Mouse (Mus musculus) heart, adult 2 months (tissue): Measurements from ENCODE around the gene Pelo. TPM values are rescaled to one million over a fixed set of nuclear protein-coding genes. Genes with fewer than 3 reads are reported as not detected.

ENCODE experiments used
- DNase-seq, 2 experiments: peaks; one replicate each; pipeline ENCODE4 v3.0.0; 2021
- H3K27ac ChIP-seq: fragments of 200-600 bp; 2 replicates; pipeline ENCODE4 v1.8.1; 2022
- H3K27me3 ChIP-seq: fragments of 200-500 bp; 2 replicates; pipeline ENCODE4 v1.6.1; 2012; ENCODE audit warnings: mild to moderate bottlenecking, low read length, inconsistent platforms, mixed read lengths; ENCODE audit not compliant: control insufficient read depth, insufficient read depth
- H3K36me3 ChIP-seq: fragments of 200-500 bp; 2 replicates; pipeline ENCODE4 v1.6.1; 2012; ENCODE audit warnings: low read length, inconsistent platforms; ENCODE audit not compliant: control insufficient read depth, insufficient read depth
- H3K4me1 ChIP-seq: fragments of 200-500 bp; 2 replicates; pipeline ENCODE4 v1.6.1; 2011; ENCODE audit warnings: low read length; ENCODE audit not compliant: control insufficient read depth, insufficient read depth
- H3K4me3 ChIP-seq: fragments of 200-600 bp; 2 replicates; pipeline ENCODE4 v1.8.1; 2022
- H3K79me2 ChIP-seq: fragments of 200-500 bp; replicated peaks from 2 replicates; pipeline ENCODE4 v1.6.1; 2012; ENCODE audit warnings: mild to moderate bottlenecking, inconsistent platforms, low read length, moderate library complexity, mixed read lengths; ENCODE audit not compliant: control insufficient read depth, insufficient read depth
- H3K9ac ChIP-seq: fragments of 200-500 bp; 2 replicates; pipeline ENCODE4 v1.6.1; 2012; ENCODE audit warnings: low read depth, mild to moderate bottlenecking, control low read depth, inconsistent platforms, low read length, mixed read lengths
- CTCF ChIP-seq: fragments of 200-600 bp; IDR thresholded peaks from 2 replicates; pipeline ENCODE4 v1.8.1; 2022; ENCODE audit warnings: antibody characterized with exemption, mild to moderate bottlenecking, moderate library complexity
- EP300 ChIP-seq: fragments of 200-500 bp; IDR thresholded peaks from 2 replicates; pipeline ENCODE4 v1.6.1; 2011; ENCODE audit warnings: low read depth, low read length, control low read depth; ENCODE audit not compliant: insufficient read depth
- POLR2A ChIP-seq: fragments of 200-500 bp; IDR thresholded peaks from 2 replicates; pipeline ENCODE4 v1.6.1; 2011; ENCODE audit warnings: mild to moderate bottlenecking, low read depth, low read length, control low read depth; ENCODE audit not compliant: insufficient read depth
- WGBS: fragments of 180-500 bp; shearing (Covaris S2); methylation state at CpG from one replicate; pipeline ENCODE4 v1.1.7; 2018; 5-methylcytosine and 5-hydroxymethylcytosine counted together
- intact Hi-C: fragments of 180-260 bp; cut with DNase I; formaldehyde crosslinking; loops from one replicate; pipeline ENCODE4 v1.15.1; 2025
- polyA plus RNA-seq: library from polyadenylated mRNA; depleted of rRNA; stranded (reverse); fragments of >200 nt; gene quantifications from 2 replicates; pipeline ENCODE4 v1.2.3, GENCODE M21; 2012
- total RNA-seq, 2 experiments: library from RNA; stranded (reverse); gene quantifications; 2 replicates each; pipeline ENCODE4 v1.2.3; 2021

Pelo gene
- total and polyA plus RNA-seq, 3 experiments: 15.6 to 18.0 (median 16.1) TPM

DNA sequence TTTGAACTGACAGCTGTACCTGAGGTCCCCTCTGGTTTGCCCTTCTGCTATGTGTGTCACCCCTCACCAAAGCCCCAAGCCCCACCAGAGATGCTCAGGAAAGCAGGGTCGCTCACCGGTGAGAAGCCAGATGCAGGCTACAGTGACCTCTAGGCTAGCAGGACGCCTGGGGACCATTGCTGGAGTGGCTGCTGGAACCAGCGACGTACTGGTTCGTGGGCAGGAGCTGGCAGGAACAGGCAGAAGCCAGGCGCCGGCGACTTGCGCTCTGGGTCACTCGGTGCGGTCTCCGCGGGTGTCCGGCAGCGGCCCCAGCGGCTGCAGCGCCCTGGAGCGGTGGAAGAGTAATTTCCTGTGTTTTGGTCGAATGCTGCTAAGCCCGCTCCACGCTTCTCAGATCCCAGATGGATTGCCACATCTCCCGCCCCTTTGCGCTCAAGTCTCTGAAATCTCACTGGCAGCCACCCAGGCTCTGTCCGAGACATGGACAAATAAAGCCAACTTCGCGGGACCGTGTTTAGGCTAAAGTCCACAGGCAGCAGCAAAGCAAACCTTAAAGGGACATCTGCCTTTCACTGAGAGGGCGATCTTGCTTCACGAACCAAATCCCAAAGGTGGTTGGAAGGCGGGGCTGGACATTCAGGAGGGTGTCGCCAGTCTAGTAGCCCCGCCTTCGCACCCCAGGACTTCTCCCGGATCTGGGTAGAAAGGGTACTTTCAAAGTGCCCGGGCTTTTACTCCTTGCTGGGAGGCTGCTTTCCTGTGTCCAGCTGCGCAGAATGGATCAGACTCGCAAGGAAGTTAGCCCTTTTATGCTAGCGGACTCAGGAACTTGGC is 11.6 kb upstream of the Pelo start, which contains the start of the genes Gm49395 and Itga1:
Gene Gm49395 (minus strand): TSS at position 567 of the 837 bp plus-strand sequence.
Gene Itga1 (minus strand): TSS at position 610 of the 837 bp plus-strand sequence.
- Histone ChIP-seq H3K4me3 (peak within 1 kb of the TSS; percentile 81), H3K36me3 (peaks cover 14% of the 10 kb centered on the region)
- TF ChIP-seq POLR2A (peak; percentile 85), CTCF (peak; percentile 61), EP300 (0 out of 2 replicates have a peak, but pooled peaks have one; percentile 57)

DNA sequence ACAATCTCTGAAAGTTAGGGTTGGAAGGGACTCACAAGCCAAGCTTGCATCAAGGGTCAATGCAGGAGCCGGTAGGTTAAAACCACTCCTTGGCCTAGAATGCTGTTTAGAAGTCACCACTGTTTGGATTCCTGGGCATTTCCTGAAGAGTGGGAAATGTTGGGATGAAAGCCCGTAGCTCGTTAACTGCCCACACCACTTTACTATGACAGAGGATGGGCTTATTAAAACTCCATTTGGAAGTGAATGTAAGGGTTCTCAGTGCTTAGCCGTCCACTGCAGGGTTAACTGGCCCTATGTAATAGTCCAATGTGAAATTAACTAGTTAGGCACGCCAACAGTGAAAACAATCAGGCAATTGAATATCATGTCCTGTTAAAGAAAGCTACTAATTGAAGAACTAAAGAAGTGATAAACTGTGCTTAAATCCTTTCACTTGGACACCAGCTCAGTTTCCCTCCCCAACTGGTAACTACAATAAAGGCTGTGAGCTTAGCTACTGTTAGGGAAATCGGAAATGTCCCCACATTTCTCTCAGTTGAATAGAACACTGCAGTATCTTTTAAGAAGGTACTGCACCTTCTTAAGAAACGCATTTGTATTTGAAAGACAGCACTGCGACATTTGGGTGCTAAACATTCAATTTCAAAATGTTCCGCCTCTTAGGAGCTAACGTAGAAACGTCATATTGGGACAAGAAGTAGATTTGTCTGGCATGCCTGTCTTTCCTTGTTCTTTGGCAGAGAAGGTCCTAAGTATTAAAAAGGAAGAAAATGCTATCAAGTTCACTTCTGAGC is 10.6 kb upstream of the Pelo start:
- WGBS: 12% methylated on average over 11 of the region's 11 CpGs
- peak overlapping the region; percentile 81 for H3K4me3 ChIP-seq
- H3K79me2 ChIP-seq: peaks cover 2% of the 10 kb centered on the region; the same call in 1 of the 2 replicates
- H3K36me3 ChIP-seq: peaks cover 19% of the 10 kb centered on the region
- H3K27me3 ChIP-seq: no peaks in the 10 kb centered on the region
- no peak for DNase-seq
- H3K4me1 ChIP-seq: peaks cover 8% of the 10 kb centered on the region
- peak overlapping the region; percentile 97 for H3K27ac ChIP-seq
- intact Hi-C loops: loop anchor here (1.0 to 5.0 kb wide), 3 partner anchors 10 to 117 kb away; partner anchors contain the start of gene Pelo
- peak overlapping the region; percentile 89 for H3K9ac ChIP-seq
- TF ChIP-seq CTCF (no peak), EP300 (no peak), POLR2A (no peak)

More for the DNA sequence above, 11.6 kb upstream of the Pelo start, which contains the start of the genes Gm49395 and Itga1:
- DNase-seq: peak; percentile 88 to 90
- intact Hi-C loops: loop anchor here (1.0 to 5.0 kb wide), 4 partner anchors 11 to 116 kb away; partner anchors contain the start of gene Pelo
- peak within 1 kb of the TSS; percentile 89 for H3K9ac ChIP-seq
- H3K27ac ChIP-seq: peak within 1 kb of the TSS; percentile 97
- peaks cover 2% of the 10 kb centered on the region; the same call in 1 of the 2 replicates for H3K79me2 ChIP-seq
- peaks cover 10% of the 10 kb centered on the region for H3K4me1 ChIP-seq
- WGBS: under 1% methylated on average over 39 of the region's 39 CpGs
- H3K27me3 ChIP-seq: no peaks in the 10 kb centered on the region

DNA sequence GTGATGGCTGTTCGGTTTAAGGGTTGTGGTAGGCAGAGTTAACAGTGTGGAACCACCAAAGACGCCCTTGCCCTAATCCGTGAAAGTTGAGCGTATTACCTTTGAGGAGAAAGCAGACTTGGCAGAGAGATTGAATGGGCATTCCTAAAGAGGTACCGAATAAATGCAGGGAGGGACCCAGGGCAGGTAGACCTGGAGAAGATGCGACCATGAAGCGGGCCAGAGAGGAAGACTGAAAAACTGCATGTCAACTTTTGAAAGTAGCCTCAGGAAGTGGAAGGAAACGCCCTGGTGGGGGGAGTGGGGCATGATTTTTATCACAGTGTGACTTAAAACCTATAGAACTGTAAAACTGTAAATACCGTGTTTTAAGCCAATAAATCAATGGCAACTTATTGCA is 9.4 kb upstream of the Pelo start:
- Histone ChIP-seq H3K9ac (peak overlapping the region; percentile 38), H3K27me3 (no peaks in the 10 kb centered on the region), H3K4me3 (peak overlapping the region; percentile 81), H3K79me2 (peaks cover 4% of the 10 kb centered on the region; the same call in 1 of the 2 replicates), H3K4me1 (peaks cover 9% of the 10 kb centered on the region), H3K36me3 (peaks cover 29% of the 10 kb centered on the region), H3K27ac (peak overlapping the region; percentile 97)
- TF ChIP-seq EP300: no peak
- 0 out of 2 replicates have a peak, but pooled peaks have one; percentile 20 for TF ChIP-seq CTCF
- TF ChIP-seq POLR2A: no peak
- no peak for DNase-seq
- intact Hi-C loops: loop anchor here (5.0 kb wide), 1 partner anchor 97 kb away; no protein-coding TSS in a partner anchor
- WGBS: 46% methylated on average over 9 of the region's 9 CpGs

DNA sequence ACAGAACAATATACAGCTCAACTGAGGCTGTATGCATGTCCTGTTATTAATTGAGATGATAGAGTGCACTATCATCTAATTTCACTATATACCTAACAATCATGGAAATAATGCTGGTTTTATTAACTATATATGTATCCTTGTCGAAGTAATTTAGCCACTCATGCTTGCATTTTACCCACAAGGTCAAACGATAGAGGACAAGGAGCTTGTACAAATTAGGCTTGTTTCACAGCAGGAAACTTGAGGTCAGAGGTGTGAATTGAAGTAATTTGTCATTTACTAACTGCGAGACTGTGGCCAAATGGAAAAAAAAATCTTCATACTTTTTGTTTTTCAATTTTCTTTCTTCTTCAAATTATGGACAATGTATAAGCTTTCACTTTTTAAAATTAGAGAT is 8.2 kb upstream of the Pelo start:
- 59% methylated on average over 3 of the region's 3 CpGs for WGBS

DNA sequence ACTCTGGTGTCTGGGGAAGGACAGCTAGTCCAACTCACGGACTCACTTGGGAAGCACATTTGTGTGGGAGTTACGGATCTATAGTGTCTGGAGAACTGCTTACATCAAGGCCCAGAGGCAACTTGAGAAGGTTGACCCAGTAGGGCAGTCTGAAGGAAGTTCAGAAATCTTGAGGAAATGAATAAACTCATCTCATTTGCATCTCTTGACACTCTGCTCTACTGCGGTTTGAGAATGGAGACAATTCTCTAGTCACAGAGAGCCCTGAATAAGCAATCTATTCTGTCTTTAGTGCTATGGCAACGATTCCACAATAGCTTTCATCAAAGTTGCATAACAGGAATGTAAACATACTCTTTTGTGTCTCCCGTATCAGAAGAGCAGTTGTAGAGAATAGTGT is 7.0 kb upstream of the Pelo start:
- intact Hi-C loops: loop anchor here (5.0 kb wide), 1 partner anchor 95 kb away; no protein-coding TSS in a partner anchor
- H3K27me3 ChIP-seq: no peaks in the 10 kb centered on the region
- peaks cover 11% of the 10 kb centered on the region for H3K4me1 ChIP-seq
- H3K36me3 ChIP-seq: peaks cover 40% of the 10 kb centered on the region
- peak overlapping the region; percentile 26 for H3K27ac ChIP-seq
- DNase-seq: no peak
- H3K4me3 ChIP-seq: peak overlapping the region; percentile 15; the same call in 1 of the 2 replicates
- 35% methylated on average over 5 of the region's 5 CpGs for WGBS
- peaks cover 4% of the 10 kb centered on the region; the same call in 1 of the 2 replicates for H3K79me2 ChIP-seq
- H3K9ac ChIP-seq: no peak overlapping the region
- no peak for TF ChIP-seq CTCF
- TF ChIP-seq POLR2A: no peak
- TF ChIP-seq EP300: no peak

More for the DNA sequence above, 8.2 kb upstream of the Pelo start:
- Histone ChIP-seq H3K36me3 (peaks cover 36% of the 10 kb centered on the region), H3K79me2 (peaks cover 4% of the 10 kb centered on the region; the same call in 1 of the 2 replicates), H3K27ac (peak overlapping the region; percentile 3; the same call in 1 of the 2 replicates), H3K4me1 (peaks cover 9% of the 10 kb centered on the region), H3K9ac (no peak overlapping the region), H3K27me3 (no peaks in the 10 kb centered on the region), H3K4me3 (peak overlapping the region; percentile 81; the same call in 1 of the 2 replicates)
- no peak for TF ChIP-seq POLR2A
- no peak for TF ChIP-seq EP300
- no peak for TF ChIP-seq CTCF
- intact Hi-C loops: loop anchor here (5.0 kb wide), 1 partner anchor 96 kb away; no protein-coding TSS in a partner anchor
- no peak for DNase-seq
